Mouse (Mus musculus) kidney, adult 11 months (tissue): ENCODE measurements around the gene Ncaph.
A peak's percentile ranks its signal among the peaks of the same experiment; 100 is the strongest.
"Not testable (repeated sequence)": the region's sequence is repeated elsewhere in the genome, so short reads cannot be mapped to it uniquely, and the experiment has no call there.

Experiments
- DNase-seq: peaks from one replicate; pipeline ENCODE4 v3.0.0; 2022

The Ncaph gene

DNA sequence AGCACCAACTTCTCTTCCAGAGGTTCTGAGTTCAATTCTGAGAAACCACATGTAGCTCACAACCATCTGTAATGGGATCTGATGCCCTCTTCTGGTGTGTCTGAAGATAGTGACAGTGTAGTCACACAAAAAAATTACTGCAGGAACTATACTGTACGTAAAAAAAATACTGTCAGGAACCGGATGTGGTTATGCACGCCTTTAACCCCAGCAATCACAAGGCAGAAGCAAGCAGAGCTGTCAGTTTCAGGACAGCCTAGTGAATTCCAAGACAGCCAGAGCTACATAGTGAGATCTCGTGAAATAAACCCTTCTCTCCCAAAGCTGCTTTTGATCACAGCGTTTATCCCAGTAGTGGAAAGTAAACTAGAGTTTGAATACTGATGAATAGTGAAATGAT is 47.5 kb downstream of the Ncaph start:
- DNase-seq: no peak

DNA sequence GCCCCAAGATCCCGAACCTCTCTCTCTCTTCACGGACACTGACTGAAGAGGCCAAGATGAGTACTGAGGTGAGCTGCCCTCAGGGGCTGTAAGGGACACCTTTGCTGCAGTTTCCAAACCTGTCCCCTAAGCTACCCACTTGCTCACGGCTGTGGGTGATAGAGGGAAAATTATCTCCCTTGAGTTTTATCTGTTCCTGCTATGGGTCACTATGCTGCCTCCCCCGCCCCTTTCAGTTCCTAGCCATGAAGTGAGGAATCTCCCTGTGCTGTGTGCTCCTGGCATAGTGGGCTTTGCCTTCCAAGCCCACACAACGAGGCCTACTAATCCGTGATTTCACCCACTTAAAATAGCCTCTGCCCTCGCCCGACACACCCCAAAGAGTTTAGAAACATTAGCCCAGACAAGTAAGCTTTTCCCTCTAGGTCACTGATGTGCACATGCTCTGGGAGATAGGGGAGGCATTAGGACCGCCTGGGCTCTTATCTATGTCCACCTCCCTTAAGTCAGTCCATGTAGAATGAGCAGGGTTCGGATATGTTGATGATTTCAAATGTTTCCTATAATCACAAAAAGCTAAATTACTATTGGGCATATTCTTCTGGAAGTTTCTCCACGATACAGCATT is 53.0 kb downstream of the Ncaph start:
- no peak for DNase-seq

DNA sequence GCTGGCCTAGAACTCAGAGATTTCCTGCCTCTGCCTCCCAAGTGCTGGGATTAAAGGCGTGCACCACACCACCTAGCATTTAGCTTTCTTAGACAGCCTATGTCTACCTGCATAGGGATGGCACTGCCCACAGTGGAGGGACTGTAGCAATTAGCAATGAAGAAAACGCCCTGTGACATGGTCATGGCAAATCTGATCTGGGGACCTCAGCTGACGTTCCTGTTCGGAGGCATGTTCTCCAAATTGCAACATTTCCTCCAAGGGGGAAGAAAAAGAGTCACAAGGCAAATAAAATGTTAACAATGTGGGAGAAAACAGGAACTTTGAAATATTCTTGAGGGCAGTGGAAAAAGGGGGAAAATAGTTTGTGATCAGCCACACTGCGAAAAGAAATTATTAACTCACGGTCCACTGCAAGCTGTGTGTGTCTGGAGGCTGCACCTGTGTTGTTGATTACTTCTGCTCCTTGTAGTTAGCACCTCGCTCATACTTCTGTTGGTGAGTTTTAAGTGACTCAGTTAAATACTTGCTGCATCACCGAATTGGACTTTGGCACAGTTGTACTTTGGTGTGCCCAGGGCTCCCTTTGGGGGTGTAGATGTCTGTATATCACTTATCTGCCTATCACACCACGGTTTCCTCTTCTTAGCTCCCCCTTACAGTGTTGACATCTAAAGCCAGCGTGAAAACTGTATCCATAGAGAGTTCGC is 53.7 kb downstream of the Ncaph start:
- DNase-seq: peak; percentile 82

DNA sequence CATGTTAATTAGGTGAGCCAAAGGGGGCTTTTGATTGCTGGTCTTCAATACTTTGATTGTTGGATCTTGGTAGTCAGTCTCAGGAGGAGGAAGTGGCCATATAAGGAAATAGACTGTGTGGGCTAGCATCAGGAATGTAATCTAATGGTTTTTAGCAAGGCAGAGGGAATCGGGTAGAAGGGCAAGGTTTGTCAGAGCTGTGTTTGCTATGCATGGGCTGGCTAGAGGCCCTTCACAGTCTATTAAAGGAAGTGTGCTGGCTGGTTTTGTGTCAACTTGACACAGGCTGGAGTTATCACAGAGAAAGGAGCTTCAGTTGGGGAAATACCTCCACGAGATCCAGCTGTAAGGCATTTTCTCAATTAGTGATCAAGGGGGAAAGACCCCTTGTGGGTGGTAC is 54.7 kb downstream of the Ncaph start:
- not testable (repeated sequence) for DNase-seq

DNA sequence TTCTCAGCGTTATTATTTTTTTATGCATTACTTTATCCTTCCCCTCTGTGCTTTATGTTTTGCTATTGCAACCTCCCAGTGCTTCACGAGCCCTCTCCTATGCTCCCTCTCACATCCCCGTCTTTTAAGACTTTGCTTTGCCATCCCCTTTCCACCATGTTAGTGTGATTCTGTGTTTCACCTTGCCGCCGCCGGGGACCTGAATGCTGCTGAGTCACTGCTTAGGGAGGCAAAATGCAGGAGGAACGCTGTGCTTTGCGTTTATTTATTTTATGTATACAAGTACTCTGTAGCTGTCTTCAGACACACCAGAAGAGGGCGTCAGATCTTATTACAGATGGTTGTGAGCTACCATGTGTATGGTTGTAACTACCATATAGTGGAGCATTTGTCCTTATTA is 56.1 kb downstream of the Ncaph start:
- DNase-seq: no peak

DNA sequence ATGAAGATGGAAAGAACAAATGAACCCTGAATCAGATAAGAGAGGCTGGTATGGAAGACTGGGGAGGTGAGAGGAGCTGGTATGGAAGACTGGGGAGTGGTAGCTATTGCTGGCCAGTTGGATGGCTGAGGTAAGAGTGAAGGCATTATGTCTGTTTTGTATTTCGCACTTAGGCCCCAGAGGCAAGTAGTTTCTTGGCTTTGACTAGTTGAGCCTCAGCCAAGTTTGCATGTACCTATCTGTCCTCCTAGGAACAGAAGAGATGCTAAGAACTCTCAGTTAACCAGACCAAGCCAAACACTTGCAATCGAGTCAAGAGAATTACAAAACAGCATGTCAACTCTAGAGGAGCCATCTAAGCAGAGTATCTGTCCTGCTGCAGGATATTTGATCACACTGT is 59.6 kb downstream of the Ncaph start:
- DNase-seq: no peak

DNA sequence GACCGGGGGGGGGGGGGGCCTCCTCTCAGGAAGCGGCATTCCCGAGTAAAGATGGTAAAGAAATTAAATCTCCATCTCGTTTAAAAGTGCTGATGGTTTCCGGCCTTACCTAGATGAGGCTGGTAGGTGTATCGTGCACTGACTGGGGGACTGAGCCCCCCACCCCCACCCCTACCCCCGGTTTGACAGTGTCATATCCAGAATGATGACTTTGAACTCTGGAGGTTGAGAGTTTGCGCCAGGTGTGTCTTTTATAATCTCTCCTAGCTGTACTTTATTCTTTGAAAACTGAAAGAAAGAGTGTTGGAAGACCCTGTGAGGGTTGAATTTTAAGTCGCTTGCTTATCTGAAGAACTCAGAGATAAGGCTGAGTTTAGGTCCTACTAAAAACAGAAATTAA is 62.9 kb downstream of the Ncaph start:
- DNase-seq: no peak

DNA sequence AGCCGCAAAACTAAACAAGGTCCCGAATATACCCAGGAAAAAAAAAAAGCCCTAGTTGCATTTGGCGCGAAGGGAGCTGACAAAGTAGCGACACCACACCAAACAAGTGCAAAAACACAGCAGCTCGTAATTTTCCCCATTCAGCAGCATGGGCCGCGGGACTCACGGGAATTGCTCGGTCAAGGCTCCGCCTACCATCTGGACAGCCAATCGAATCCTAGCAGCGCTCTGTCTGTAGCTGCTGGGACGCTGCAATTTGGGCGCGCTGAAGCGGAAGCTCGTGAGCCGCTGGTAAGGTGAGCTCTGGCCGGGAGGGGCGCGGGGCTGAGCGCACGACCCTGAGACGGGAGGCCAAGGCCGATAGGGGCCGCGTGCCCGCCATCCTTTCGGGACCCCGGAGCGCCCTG is 63.3 kb downstream of the Ncaph start, which contains the start of gene Blvra:
Gene Blvra (plus strand): TSS at position 231 of the 407 bp plus-strand sequence.
- peak; percentile 91 for DNase-seq

DNA sequence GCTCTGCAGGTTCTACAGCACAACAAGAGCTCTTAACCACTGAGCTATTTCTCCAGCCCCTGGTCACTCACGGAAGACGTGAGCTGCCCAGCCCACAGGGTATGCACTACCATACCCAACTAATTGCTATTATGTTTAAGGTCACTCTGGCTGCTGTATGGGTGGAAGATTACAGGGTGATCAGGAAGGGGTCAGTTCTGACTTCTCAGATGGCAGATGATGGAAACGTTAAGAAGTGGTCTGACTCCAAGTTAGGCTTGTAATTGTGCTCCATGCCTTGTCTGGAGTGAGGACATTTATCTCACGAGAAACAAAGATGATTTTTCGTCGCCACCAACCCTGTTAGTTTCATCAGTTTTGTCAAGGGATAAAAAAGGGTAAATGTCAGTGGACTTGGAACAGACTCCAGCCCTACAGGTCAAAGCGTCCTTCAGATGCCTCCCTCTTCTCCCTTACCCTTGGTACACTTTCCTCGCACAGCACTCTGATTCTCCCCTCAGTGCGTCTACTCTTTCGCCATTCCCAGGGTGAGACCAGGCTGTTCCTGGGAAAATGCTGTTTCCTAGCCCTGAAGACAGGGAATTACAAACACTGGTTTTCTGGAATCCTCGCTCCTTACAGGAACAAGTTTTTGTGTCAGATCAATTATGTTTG is 63.8 kb downstream of the Ncaph start:
- DNase-seq: no peak

DNA sequence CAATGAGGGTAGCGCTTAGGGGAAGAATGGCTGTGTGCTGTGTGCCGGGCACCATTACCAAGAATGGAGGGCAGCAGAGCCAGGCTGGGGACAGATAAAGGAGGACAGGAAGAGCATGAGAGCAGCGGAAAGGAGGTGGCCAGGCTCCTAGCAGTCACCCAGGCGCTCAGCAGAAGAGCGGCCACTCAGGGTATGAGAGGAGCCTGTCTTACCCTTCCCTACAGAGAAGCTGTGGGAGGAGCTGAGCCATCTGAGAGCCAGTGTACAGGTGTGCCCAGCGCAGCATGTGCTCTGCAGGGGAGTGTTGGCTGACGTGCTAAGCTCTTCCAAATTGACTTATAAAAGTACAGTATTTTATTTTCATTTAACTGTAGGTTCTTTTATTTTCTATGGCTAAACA is 64.9 kb downstream of the Ncaph start:
- DNase-seq: no peak

DNA sequence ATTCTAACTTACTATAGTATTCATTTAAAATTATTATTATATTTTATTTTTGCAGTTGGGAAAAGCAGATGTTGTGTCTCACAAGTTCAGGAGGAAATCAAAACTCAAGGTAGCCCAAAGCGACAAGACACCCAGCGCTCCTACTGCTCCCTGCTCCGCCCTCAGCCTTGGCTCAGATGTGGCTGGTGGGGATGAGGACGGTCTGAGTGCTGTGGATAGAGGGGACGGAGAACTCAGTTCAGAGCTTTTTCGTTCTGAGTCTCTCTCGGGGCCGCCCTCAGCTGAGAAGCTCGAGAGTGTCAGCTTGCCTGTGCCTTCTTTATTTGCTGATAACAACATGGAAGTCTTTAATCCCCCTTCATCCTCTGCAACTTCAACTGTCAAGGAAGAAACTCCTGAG is 72.3 kb downstream of the Ncaph start:
- no peak for DNase-seq
